Mouse (Mus musculus): Measurements from ENCODE around the gene Slc25a1. TPM values are rescaled to one million over a fixed set of nuclear protein-coding genes. Genes with fewer than 3 reads are reported as not detected.

Slc25a1 gene
- polyA plus RNA-seq, 1 experiment from 2014 or later = 94.0 TPM

GRCm38 (mm10) chr16:17914307-17915249, 13.4 kb downstream of the Slc25a1 start, which contains the start of gene Gsc2:
TSS of gene Gsc2 (minus strand) at chr16:17915059.
- Histone ChIP-seq H3K9ac (replicated peaks; ENCODE audit: low read depth) (no peak within 1 kb of the TSS), H3K9me3 (ENCODE audit: low read length) (no peaks in the 10 kb centered on the region), H3K27me3 (replicated peaks; ENCODE audit: insufficient read depth, low read length) (peaks cover 40% of the 10 kb centered on the region), H3K4me3 (ENCODE audit: low read depth, low read length) (peak within 1 kb of the TSS; percentile 37), H3K36me3 (ENCODE audit: insufficient read depth, low read length) (no peaks in the 10 kb centered on the region), H3K27ac (ENCODE audit: low read length) (no peak within 1 kb of the TSS), H3K4me1 (ENCODE audit: insufficient read depth, low read depth, low read length) (peaks cover 9% of the 10 kb centered on the region), H3K4me2 (replicated peaks; ENCODE audit: low read depth, low read length) (peak within 1 kb of the TSS; percentile 63)
- WGBS = 1% methylated on average over 84 of the region's 106 CpGs
- peak; percentile 20 for DNase-seq (ENCODE audit: low spot score)
- no peak for TF ChIP-seq EP300 (IDR thresholded peaks at IDR 0.05)
- TF ChIP-seq CTCF (IDR thresholded peaks at IDR 0.05) = no peak
- no peak; the same call in 1 of the 2 replicates for ATAC-seq

- H3K27ac ChIP-seq (ENCODE audit: low read length) = no peak within 1 kb of the TSS
- peak within 1 kb of the TSS; percentile 74 for H3K4me3 ChIP-seq (ENCODE audit: low read depth, low read length)
- H3K9ac ChIP-seq (replicated peaks; ENCODE audit: low read depth) = peak within 1 kb of the TSS; percentile 55
- H3K9me3 ChIP-seq (ENCODE audit: low read length) = no peaks in the 10 kb centered on the region
- 3% methylated on average over 35 of the region's 35 CpGs for WGBS
- ATAC-seq (peak; percentile 98), DNase-seq (ENCODE audit: low spot score) (peak; percentile 99)
- peaks cover 9% of the 10 kb centered on the region for H3K4me1 ChIP-seq (ENCODE audit: insufficient read depth, low read depth, low read length)
- TF ChIP-seq EP300 (IDR thresholded peaks at IDR 0.05) = no peak
- peak; percentile 82 for TF ChIP-seq CTCF (IDR thresholded peaks at IDR 0.05)
- H3K36me3 ChIP-seq (ENCODE audit: insufficient read depth, low read length) = peaks cover 18% of the 10 kb centered on the region
- H3K4me2 ChIP-seq (replicated peaks; ENCODE audit: low read depth, low read length) = peak within 1 kb of the TSS; percentile 69
- H3K27me3 ChIP-seq (replicated peaks; ENCODE audit: insufficient read depth, low read length) = peaks cover 33% of the 10 kb centered on the region
These were observed 16.9 kb downstream of the Slc25a1 start, which contains the start of gene Ess2 for GRCm38 (mm10) chr16:17911052-17911595. TSS of gene Ess2 (minus strand) at chr16:17911348.

GRCm38 (mm10) chr16:17898462-17898861, 29.6 kb downstream of the Slc25a1 start, which contains the start of the genes Dgcr2 and Tssk2:
TSS of gene Dgcr2 (minus strand) at chr16:17898562.
TSS of gene Tssk2 (plus strand) at chr16:17898637.
- Histone ChIP-seq H3K4me1 (ENCODE audit: insufficient read depth, low read depth, low read length) (no peaks in the 10 kb centered on the region), H3K4me2 (replicated peaks; ENCODE audit: low read depth, low read length) (no peak within 1 kb of the TSS), H3K27ac (ENCODE audit: low read length) (no peak within 1 kb of the TSS), H3K9ac (replicated peaks; ENCODE audit: low read depth) (no peak within 1 kb of the TSS), H3K4me3 (ENCODE audit: low read depth, low read length) (no peak within 1 kb of the TSS), H3K36me3 (ENCODE audit: insufficient read depth, low read length) (peaks cover 17% of the 10 kb centered on the region), H3K27me3 (replicated peaks; ENCODE audit: insufficient read depth, low read length) (no peaks in the 10 kb centered on the region), H3K9me3 (ENCODE audit: low read length) (no peaks in the 10 kb centered on the region)
- ATAC-seq (no peak), DNase-seq (ENCODE audit: low spot score) (no peak)
- TF ChIP-seq CTCF (IDR thresholded peaks at IDR 0.05) = no peak
- no peak for TF ChIP-seq EP300 (IDR thresholded peaks at IDR 0.05)
- WGBS = 87% methylated on average over 14 of the region's 14 CpGs

- Histone ChIP-seq H3K4me1 (ENCODE audit: insufficient read depth, low read depth, low read length) (peaks cover 8% of the 10 kb centered on the region; the same call in 1 of the 2 replicates), H3K9me3 (ENCODE audit: low read length) (no peaks in the 10 kb centered on the region), H3K36me3 (ENCODE audit: insufficient read depth, low read length) (0 out of 2 replicates have a peak, but pooled peaks cover 2% of the 10 kb centered on the region), H3K4me2 (replicated peaks; ENCODE audit: low read depth, low read length) (no peak overlapping the region), H3K4me3 (ENCODE audit: low read depth, low read length) (no peak overlapping the region), H3K27me3 (replicated peaks; ENCODE audit: insufficient read depth, low read length) (no peaks in the 10 kb centered on the region), H3K9ac (replicated peaks; ENCODE audit: low read depth) (no peak overlapping the region), H3K27ac (ENCODE audit: low read length) (no peak overlapping the region)
- DNase-seq (ENCODE audit: low spot score) = no peak
- TF ChIP-seq CTCF (IDR thresholded peaks at IDR 0.05) (no peak), EP300 (IDR thresholded peaks at IDR 0.05) (no peak)
- ATAC-seq = no peak
These were observed 31.9 kb downstream of the Slc25a1 start for GRCm38 (mm10) chr16:17896091-17896490.

- no peaks in the 10 kb centered on the region for H3K9me3 ChIP-seq (ENCODE audit: low read length)
- H3K4me3 ChIP-seq (ENCODE audit: low read depth, low read length) = no peak within 1 kb of the TSS
- WGBS = 68% methylated on average over 2 of the region's 2 CpGs
- TF ChIP-seq EP300 (IDR thresholded peaks at IDR 0.05) (no peak), CTCF (IDR thresholded peaks at IDR 0.05) (no peak)
- DNase-seq (ENCODE audit: low spot score) = no peak
- no peaks in the 10 kb centered on the region for H3K36me3 ChIP-seq (ENCODE audit: insufficient read depth, low read length)
- no peak for ATAC-seq
- no peak within 1 kb of the TSS for H3K4me2 ChIP-seq (replicated peaks; ENCODE audit: low read depth, low read length)
- no peak within 1 kb of the TSS for H3K9ac ChIP-seq (replicated peaks; ENCODE audit: low read depth)
- H3K27ac ChIP-seq (ENCODE audit: low read length) = no peak within 1 kb of the TSS
- no peaks in the 10 kb centered on the region for H3K27me3 ChIP-seq (replicated peaks; ENCODE audit: insufficient read depth, low read length)
- H3K4me1 ChIP-seq (ENCODE audit: insufficient read depth, low read depth, low read length) = peaks cover 20% of the 10 kb centered on the region
These were observed 34.1 kb downstream of the Slc25a1 start, which contains the start of gene Tssk1 for GRCm38 (mm10) chr16:17893923-17894322. TSS of gene Tssk1 (plus strand) at chr16:17894223.

GRCm38 (mm10) chr16:17892606-17893005, 35.4 kb downstream of the Slc25a1 start:
- no peaks in the 10 kb centered on the region for H3K36me3 ChIP-seq (ENCODE audit: insufficient read depth, low read length)
- H3K4me3 ChIP-seq (ENCODE audit: low read depth, low read length) = no peak overlapping the region
- peak overlapping the region; percentile 79; the same call in 1 of the 2 replicates for H3K27ac ChIP-seq (ENCODE audit: low read length)
- no peak for ATAC-seq
- no peak overlapping the region for H3K9ac ChIP-seq (replicated peaks; ENCODE audit: low read depth)
- WGBS = 30% methylated on average over 3 of the region's 3 CpGs
- H3K27me3 ChIP-seq (replicated peaks; ENCODE audit: insufficient read depth, low read length) = no peaks in the 10 kb centered on the region
- H3K4me2 ChIP-seq (replicated peaks; ENCODE audit: low read depth, low read length) = no peak overlapping the region
- TF ChIP-seq CTCF (IDR thresholded peaks at IDR 0.05) = no peak
- no peak for TF ChIP-seq EP300 (IDR thresholded peaks at IDR 0.05)
- peaks cover 20% of the 10 kb centered on the region for H3K4me1 ChIP-seq (ENCODE audit: insufficient read depth, low read depth, low read length)
- H3K9me3 ChIP-seq (ENCODE audit: low read length) = no peaks in the 10 kb centered on the region
- DNase-seq (ENCODE audit: low spot score) = peak; percentile 38
